Mouse (Mus musculus) lung, postnatal 0 days (tissue): ENCODE data around the gene Hoxb3.

ENCODE experiments used
- CTCF ChIP-seq: IDR thresholded peaks from 2 replicates; pipeline ENCODE4 v1.5.1; 2016; ENCODE audit warnings: antibody characterized with exemption, mild to moderate bottlenecking
- EP300 ChIP-seq: IDR thresholded peaks from 2 replicates; pipeline ENCODE4 v1.6.1; 2016; ENCODE audit warnings: antibody characterized with exemption, mild to moderate bottlenecking, control low read depth

DNA sequence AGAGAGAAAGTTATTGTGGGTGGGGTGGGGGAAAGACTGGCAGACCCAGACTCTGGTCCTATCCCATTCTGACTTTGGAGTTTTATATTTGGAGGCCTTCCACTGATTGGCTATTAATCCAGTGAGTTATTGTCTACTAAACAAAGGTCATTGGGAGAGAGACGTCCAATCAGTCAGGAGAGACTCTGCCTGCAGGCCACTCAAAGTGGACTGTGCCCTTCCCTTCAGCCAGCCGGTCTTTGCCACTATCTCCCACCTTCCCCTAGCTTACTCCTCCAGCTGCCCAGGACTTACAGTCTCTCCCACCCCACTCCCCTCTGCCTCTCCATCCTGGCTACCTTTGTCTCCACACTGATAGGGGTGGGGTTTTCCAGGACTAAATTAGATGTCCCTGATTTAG, 13.5 kb downstream of the Hoxb3 start:
- no peak for TF ChIP-seq CTCF
- no peak for TF ChIP-seq EP300
